Mouse (Mus musculus) layer of hippocampus, postnatal 25 days (tissue): ENCODE results near the gene Ftcd. TPM values are rescaled to one million over a fixed set of nuclear protein-coding genes. Genes with fewer than 3 reads are reported as not detected.
A peak's percentile ranks its signal among the peaks of the same experiment; 100 is the strongest.

Source experiments
- DNase-seq, 2 experiments: peaks; one replicate each; pipeline ENCODE4 v3.0.0; 2022; ENCODE audit warnings: mixed read lengths in 2 of 2, low spot score in 1 of 2; ENCODE audit errors: extremely low spot score in 1 of 2
- total RNA-seq, 2 experiments: library from RNA; stranded (reverse); gene quantifications; 2 replicates each; pipeline ENCODE4 v1.2.3; 2021

Ftcd gene
- total RNA-seq, 2 experiments from 2014 or later = not detected

GRCm38 (mm10) chr10:76596338-76596737 is 20.9 kb downstream of the Ftcd start:
- no peak for DNase-seq

GRCm38 (mm10) chr10:76602690-76603089 is 27.2 kb downstream of the Ftcd start:
- DNase-seq = no peak

- DNase-seq = no peak
These were observed 37.0 kb downstream of the Ftcd start for GRCm38 (mm10) chr10:76612473-76612872.

- no peak for DNase-seq
These were observed 47.0 kb downstream of the Ftcd start for GRCm38 (mm10) chr10:76622411-76622810.

- DNase-seq = peak; percentile 74 to 82
These were observed 47.7 kb downstream of the Ftcd start, which contains the start of gene Col6a2 for GRCm38 (mm10) chr10:76622928-76623680. Gene Col6a2 (minus strand): TSS chr10:76623630.

- no peak for DNase-seq
These were observed 48.3 kb downstream of the Ftcd start for GRCm38 (mm10) chr10:76623734-76624133.

GRCm38 (mm10) chr10:76624903-76625302 is 49.5 kb downstream of the Ftcd start:
- DNase-seq = no peak

- DNase-seq = no peak
These were observed 52.3 kb downstream of the Ftcd start for GRCm38 (mm10) chr10:76627714-76628113.

- DNase-seq = no peak
These were observed 55.2 kb downstream of the Ftcd start for GRCm38 (mm10) chr10:76630657-76631056.

- DNase-seq = no peak
These were observed 57.2 kb downstream of the Ftcd start for GRCm38 (mm10) chr10:76632630-76633029.

GRCm38 (mm10) chr10:76634094-76634571 is 58.7 kb downstream of the Ftcd start:
- DNase-seq = no peak

GRCm38 (mm10) chr10:76634584-76634983 is 59.1 kb downstream of the Ftcd start:
- no peak for DNase-seq

- no peak for DNase-seq
These were observed 60.6 kb downstream of the Ftcd start for GRCm38 (mm10) chr10:76636026-76636425.

- no peak for DNase-seq
These were observed 61.2 kb downstream of the Ftcd start for GRCm38 (mm10) chr10:76636601-76637000.

Other genes starting within 250 kb of the Ftcd start
- gene Dip2a, start 230.4 kb upstream of the Ftcd start, total RNA-seq = 10 to 100 TPM; 55.2 to 56.6 TPM
- not detected for gene AC141477.1, start 135.2 kb upstream of the Ftcd start, total RNA-seq
- 10 to 100 TPM; 17.1 to 20.8 TPM for gene Pcnt, start 132.9 kb upstream of the Ftcd start, total RNA-seq
- gene 2610028H24Rik, start 126.6 kb upstream of the Ftcd start, total RNA-seq = not detected
- 10 to 100 TPM; 50.8 to 54.8 TPM for gene Mcm3ap, start 106.7 kb upstream of the Ftcd start, total RNA-seq
- 1 to 10 TPM; 4.3 TPM for gene Ybey, start 106.5 kb upstream of the Ftcd start, total RNA-seq
- gene Lss, start 44.1 kb upstream of the Ftcd start, total RNA-seq = 10 to 100 TPM; 48.1 to 48.7 TPM
- gene Spatc1l, start 13.4 kb upstream of the Ftcd start, total RNA-seq = not detected
- gene Col6a2, start 48.0 kb downstream of the Ftcd start, total RNA-seq = 1 to 10 TPM; 5.0 to 6.1 TPM
- gene Col6a1, start 150.5 kb downstream of the Ftcd start, total RNA-seq = 10 to 100 TPM; 16.6 to 19.7 TPM